Mouse (Mus musculus) gastrocnemius, postnatal 4 days (tissue): ENCODE measurements around the gene Myo1a. TPM values are rescaled to one million over a fixed set of nuclear protein-coding genes. Genes with fewer than 3 reads are reported as not detected.
"Not testable (repeated sequence)": the region's sequence is repeated elsewhere in the genome, so short reads cannot be mapped to it uniquely, and the experiment has no call there.

Experiments used
- DNase-seq, 2 experiments: peaks; one replicate each; pipeline ENCODE4 v3.0.0; 2021 to 2022; ENCODE audit warnings: low spot score in 2 of 2, mixed read lengths in 2 of 2
- total RNA-seq, 2 experiments: library from RNA; stranded (reverse); gene quantifications; 2 replicates each; pipeline ENCODE4 v1.2.3; 2021

Myo1a gene
- total RNA-seq, 2 experiments from 2014 or later: 0.29 to 1.0 TPM

GRCm38 (mm10) chr10:127755770-127756468 is 50.9 kb downstream of the Myo1a start:
- DNase-seq: peak in 1 of 2 experiments; percentile 12

GRCm38 (mm10) chr10:127759181-127760110 is 54.5 kb downstream of the Myo1a start, which contains the start of the genes Rdh1 and Rdh16f1:
TSS of gene Rdh1 (plus strand) at chr10:127759721.
TSS of gene Rdh16f1 (plus strand) at chr10:127759787.
- DNase-seq: peak in 1 of 2 experiments; percentile 0

DNA sequence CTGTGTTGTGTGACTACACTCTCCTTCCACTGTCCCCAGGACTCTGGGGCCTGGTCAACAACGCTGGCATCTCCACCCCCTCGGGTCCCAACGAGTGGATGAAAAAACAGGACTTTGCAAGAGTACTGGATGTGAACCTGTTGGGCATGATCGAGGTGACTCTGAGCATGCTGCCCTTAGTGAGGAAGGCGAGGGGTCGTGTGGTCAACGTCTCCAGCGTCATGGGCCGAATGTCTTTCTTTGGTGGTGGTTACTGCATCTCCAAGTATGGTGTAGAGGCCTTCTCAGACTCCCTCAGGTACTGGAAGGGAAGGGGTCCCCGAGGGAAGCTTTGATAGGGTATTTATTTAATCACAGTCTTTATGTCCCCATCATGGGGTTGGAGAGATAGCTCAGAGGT is 58.0 kb downstream of the Myo1a start:
- not testable (repeated sequence) for DNase-seq

GRCm38 (mm10) chr10:127763914-127764680 is 59.1 kb downstream of the Myo1a start:
- no peak for DNase-seq

- DNase-seq: no peak
These were observed 61.6 kb downstream of the Myo1a start for GRCm38 (mm10) chr10:127766564-127766963.

Other genes with a start within 250 kb of the Myo1a start
- gene Stac3, start 203.5 kb upstream of the Myo1a start, total RNA-seq: 100 to 1,000 TPM; 167 to 205 TPM
- gene Ndufa4l2, start 190.2 kb upstream of the Myo1a start, total RNA-seq: 10 to 100 TPM; 23.6 to 24.1 TPM
- gene Shmt2, start 182.7 kb upstream of the Myo1a start, total RNA-seq: 10 to 100 TPM; 34.6 to 34.8 TPM
- 1 to 10 TPM; 1.9 to 2.2 TPM for gene Nxph4, start 170.6 kb upstream of the Myo1a start, total RNA-seq
- gene Lrp1, start 84.0 kb upstream of the Myo1a start, total RNA-seq: 100 to 1,000 TPM; 184 to 193 TPM
- 10 to 100 TPM; 25.9 to 27.0 TPM for gene Stat6, start 62.2 kb upstream of the Myo1a start, total RNA-seq
- 1 to 10 TPM; 6.0 to 7.3 TPM for gene Nemp1, start 38.3 kb upstream of the Myo1a start, total RNA-seq
- gene Nab2, start 36.6 kb upstream of the Myo1a start, total RNA-seq: 10 to 100 TPM; 14.5 to 14.8 TPM
- under 1 TPM in 1 of 2 experiments, not detected in 1; 0.44 TPM for gene Tac2, start 19.3 kb downstream of the Myo1a start, total RNA-seq
- 1 to 10 TPM; 6.9 to 8.2 TPM for gene Zbtb39, start 34.4 kb downstream of the Myo1a start, total RNA-seq
- under 1 TPM; 0.34 to 0.56 TPM for gene Gpr182, start 46.6 kb downstream of the Myo1a start, total RNA-seq
- under 1 TPM; 0.08 to 0.15 TPM for gene Rdh1, start 54.6 kb downstream of the Myo1a start, total RNA-seq
- under 1 TPM in 1 of 2 experiments, not detected in 1; 0.29 TPM for gene Rdh16f1, start 54.6 kb downstream of the Myo1a start, total RNA-seq
- under 1 TPM in 1 of 2 experiments, not detected in 1; 0.34 TPM for gene Rdh9, start 71.2 kb downstream of the Myo1a start, total RNA-seq
- under 1 TPM in 1 of 2 experiments, not detected in 1; 0.12 TPM for gene Rdh16, start 96.0 kb downstream of the Myo1a start, total RNA-seq
- gene Rdh19, start 144.8 kb downstream of the Myo1a start, total RNA-seq: not detected
- not detected for gene Rdh16f2, start 161.3 kb downstream of the Myo1a start, total RNA-seq
- under 1 TPM in 1 of 2 experiments, not detected in 1; 0.52 TPM for gene Rdh7, start 183.6 kb downstream of the Myo1a start, total RNA-seq
- gene Sdr9c7, start 193.3 kb downstream of the Myo1a start, total RNA-seq: not detected